Mouse (Mus musculus): ENCODE measurements around the gene Grhl1. TPM values are rescaled to one million over a fixed set of nuclear protein-coding genes. Genes with fewer than 3 reads are reported as not detected.

The Grhl1 gene
- polyA plus RNA-seq, 1 experiment from 2014 or later: 0.87 TPM

- Histone ChIP-seq H3K27ac (ENCODE audit: low read depth) (no peak overlapping the region), H3K27me3 (replicated peaks; ENCODE audit: control insufficient read depth, insufficient read depth, low read length) (no peaks in the 10 kb centered on the region), H3K9me3 (ENCODE audit: control insufficient read depth, low read length) (no peaks in the 10 kb centered on the region), H3K36me3 (ENCODE audit: control insufficient read depth, insufficient read depth, low read length) (peaks cover 75% of the 10 kb centered on the region), H3K4me1 (replicated peaks; ENCODE audit: control insufficient read depth, insufficient read depth, low read length) (peaks cover 14% of the 10 kb centered on the region), H3K4me2 (ENCODE audit: low read length) (no peak overlapping the region), H3K4me3 (ENCODE audit: low read depth, low read length) (no peak overlapping the region), H3K9ac (ENCODE audit: low read length) (no peak overlapping the region)
- no peak for ATAC-seq (replicated peaks; ENCODE audit: low FRiP score, low TSS enrichment, low read depth)
- WGBS: 79% methylated on average over 3 of the region's 3 CpGs
- DNase-seq (ENCODE audit: low spot score): no peak
These were observed 84.4 kb downstream of the Grhl1 start for GRCm38 (mm10) chr12:24656436-24656835.

- Histone ChIP-seq H3K9ac (ENCODE audit: low read length) (no peak overlapping the region), H3K9me3 (ENCODE audit: control insufficient read depth, low read length) (no peaks in the 10 kb centered on the region), H3K4me2 (ENCODE audit: low read length) (no peak overlapping the region), H3K27me3 (replicated peaks; ENCODE audit: control insufficient read depth, insufficient read depth, low read length) (no peaks in the 10 kb centered on the region), H3K36me3 (ENCODE audit: control insufficient read depth, insufficient read depth, low read length) (peaks cover 78% of the 10 kb centered on the region), H3K4me1 (replicated peaks; ENCODE audit: control insufficient read depth, insufficient read depth, low read length) (peaks cover 5% of the 10 kb centered on the region; the same call in 1 of the 2 replicates), H3K4me3 (ENCODE audit: low read depth, low read length) (no peak overlapping the region), H3K27ac (ENCODE audit: low read depth) (no peak overlapping the region)
- no peak for ATAC-seq (replicated peaks; ENCODE audit: low FRiP score, low TSS enrichment, low read depth)
- no peak for DNase-seq (ENCODE audit: low spot score)
- WGBS: 90% methylated on average over 4 of the region's 4 CpGs
These were observed 86.9 kb downstream of the Grhl1 start for GRCm38 (mm10) chr12:24658998-24659397.

DNA sequence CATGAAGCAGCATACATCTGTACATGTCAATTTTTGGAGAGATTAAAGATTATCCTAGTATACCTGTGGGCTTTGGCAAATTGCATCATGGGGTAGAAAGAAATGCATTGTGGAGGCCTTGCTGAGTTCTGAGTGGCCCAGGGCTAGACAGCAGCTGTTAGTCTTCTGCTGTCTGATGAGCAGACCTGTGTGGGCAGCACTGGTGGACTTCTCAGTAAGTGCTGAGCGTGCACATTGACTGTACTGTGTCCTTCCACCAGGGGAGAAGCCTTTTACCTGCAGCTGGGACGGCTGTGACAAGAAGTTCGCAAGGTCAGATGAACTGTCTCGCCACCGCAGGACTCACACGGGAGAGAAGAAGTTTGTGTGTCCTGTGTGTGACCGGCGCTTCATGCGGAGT, 87.8 kb downstream of the Grhl1 start:
- H3K4me3 ChIP-seq (ENCODE audit: low read depth, low read length): no peak overlapping the region
- ATAC-seq (replicated peaks; ENCODE audit: low FRiP score, low TSS enrichment, low read depth): no peak
- no peak overlapping the region for H3K9ac ChIP-seq (ENCODE audit: low read length)
- no peaks in the 10 kb centered on the region for H3K9me3 ChIP-seq (ENCODE audit: control insufficient read depth, low read length)
- no peaks in the 10 kb centered on the region for H3K27me3 ChIP-seq (replicated peaks; ENCODE audit: control insufficient read depth, insufficient read depth, low read length)
- H3K4me2 ChIP-seq (ENCODE audit: low read length): no peak overlapping the region
- H3K27ac ChIP-seq (ENCODE audit: low read depth): no peak overlapping the region
- 90% methylated on average over 9 of the region's 9 CpGs for WGBS
- peaks cover 68% of the 10 kb centered on the region for H3K36me3 ChIP-seq (ENCODE audit: control insufficient read depth, insufficient read depth, low read length)
- H3K4me1 ChIP-seq (replicated peaks; ENCODE audit: control insufficient read depth, insufficient read depth, low read length): peaks cover 5% of the 10 kb centered on the region; the same call in 1 of the 2 replicates
- DNase-seq (ENCODE audit: low spot score): no peak

DNA sequence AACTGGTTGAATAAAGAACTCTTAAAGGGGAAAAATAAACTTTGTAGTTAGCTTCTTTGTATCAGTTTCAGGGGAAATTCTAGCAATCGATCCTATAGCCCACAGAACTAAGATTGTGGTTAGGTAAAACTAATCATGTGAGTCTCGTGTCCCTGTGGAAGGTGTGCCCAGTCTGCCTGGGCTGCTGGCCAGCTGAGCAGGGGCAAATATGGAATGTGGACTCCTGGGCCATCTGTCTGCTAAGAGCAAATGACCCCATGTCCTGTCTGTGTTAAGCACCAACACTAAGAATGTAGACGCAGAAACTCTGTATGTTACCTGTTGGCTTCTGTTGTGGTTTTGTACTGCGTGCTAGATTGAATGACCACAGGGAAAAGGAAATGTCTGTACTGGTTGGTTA, 89.0 kb downstream of the Grhl1 start:
- H3K9ac ChIP-seq (ENCODE audit: low read length): no peak overlapping the region
- no peaks in the 10 kb centered on the region for H3K27me3 ChIP-seq (replicated peaks; ENCODE audit: control insufficient read depth, insufficient read depth, low read length)
- no peak overlapping the region for H3K4me2 ChIP-seq (ENCODE audit: low read length)
- ATAC-seq (replicated peaks; ENCODE audit: low FRiP score, low TSS enrichment, low read depth) (no peak), DNase-seq (ENCODE audit: low spot score) (no peak)
- WGBS: 82% methylated on average over 4 of the region's 4 CpGs
- H3K4me3 ChIP-seq (ENCODE audit: low read depth, low read length): no peak overlapping the region
- H3K9me3 ChIP-seq (ENCODE audit: control insufficient read depth, low read length): no peaks in the 10 kb centered on the region
- H3K27ac ChIP-seq (ENCODE audit: low read depth): no peak overlapping the region
- peaks cover 57% of the 10 kb centered on the region for H3K36me3 ChIP-seq (ENCODE audit: control insufficient read depth, insufficient read depth, low read length)
- H3K4me1 ChIP-seq (replicated peaks; ENCODE audit: control insufficient read depth, insufficient read depth, low read length): peaks cover 4% of the 10 kb centered on the region; the same call in 1 of the 2 replicates

DNA sequence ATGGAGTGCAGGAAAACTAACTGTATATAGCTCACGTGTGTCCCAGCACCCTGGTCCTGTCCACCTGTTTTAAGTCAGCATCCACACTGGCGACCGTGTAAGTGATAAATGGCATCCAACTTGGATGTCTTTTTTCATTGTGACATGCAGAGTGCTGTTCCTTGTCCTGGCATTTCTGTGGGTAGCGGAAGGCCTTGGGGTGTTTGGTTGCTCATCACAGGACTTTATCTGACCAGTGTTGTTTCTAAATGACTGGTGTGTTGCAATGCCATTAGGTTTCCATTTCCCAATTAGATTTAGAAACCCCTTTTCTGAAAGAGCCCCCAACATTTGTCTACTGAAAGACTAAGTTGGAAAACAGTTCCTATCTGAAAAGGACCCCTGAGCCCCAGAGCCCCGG, 90.0 kb downstream of the Grhl1 start:
- no peaks in the 10 kb centered on the region for H3K9me3 ChIP-seq (ENCODE audit: control insufficient read depth, low read length)
- peaks cover 48% of the 10 kb centered on the region for H3K36me3 ChIP-seq (ENCODE audit: control insufficient read depth, insufficient read depth, low read length)
- WGBS: 75% methylated on average over 5 of the region's 5 CpGs
- no peak overlapping the region for H3K27ac ChIP-seq (ENCODE audit: low read depth)
- H3K9ac ChIP-seq (ENCODE audit: low read length): no peak overlapping the region
- no peak overlapping the region for H3K4me3 ChIP-seq (ENCODE audit: low read depth, low read length)
- DNase-seq (ENCODE audit: low spot score): no peak
- H3K4me1 ChIP-seq (replicated peaks; ENCODE audit: control insufficient read depth, insufficient read depth, low read length): no peaks in the 10 kb centered on the region
- no peak overlapping the region for H3K4me2 ChIP-seq (ENCODE audit: low read length)
- ATAC-seq (replicated peaks; ENCODE audit: low FRiP score, low TSS enrichment, low read depth): no peak
- no peaks in the 10 kb centered on the region for H3K27me3 ChIP-seq (replicated peaks; ENCODE audit: control insufficient read depth, insufficient read depth, low read length)

Other genes with a start within 250 kb of the Grhl1 start
- gene Taf1b, start 73.9 kb upstream of the Grhl1 start, polyA plus RNA-seq (2014; fragmentation: Nextera tagmentation; extraction: Ambion mirVana): 22.9 and 23.9 TPM in 2 replicates
- gene Klf11, start 79.0 kb downstream of the Grhl1 start, polyA plus RNA-seq (2014; fragmentation: Nextera tagmentation; extraction: Ambion mirVana): 12.5 and 15.2 TPM in 2 replicates
- 2.1 and 2.6 TPM in 2 replicates for gene Cys1, start 109.5 kb downstream of the Grhl1 start, polyA plus RNA-seq (2014; fragmentation: Nextera tagmentation; extraction: Ambion mirVana)
- gene Rrm2, start 136.0 kb downstream of the Grhl1 start, polyA plus RNA-seq (2014; fragmentation: Nextera tagmentation; extraction: Ambion mirVana): 160 and 162 TPM in 2 replicates

Measured in intestine, embryonic 14.5 days (tissue).